Mouse (Mus musculus): ENCODE measurements around the gene Fam102a.
A peak's percentile ranks its signal among the peaks of the same experiment; 100 is the strongest.

The Fam102a gene

GRCm38 (mm10) chr2:32578146-32579046 lies 43.3 kb downstream of the Fam102a start:
- no peak for DNase-seq (ENCODE audit: low read depth, low spot score)

- DNase-seq (ENCODE audit: low read depth, low spot score), result peak; percentile 53
Measured at GRCm38 (mm10) chr2:32581450-32582095, 46.4 kb downstream of the Fam102a start.

GRCm38 (mm10) chr2:32582830-32583799 lies 48.0 kb downstream of the Fam102a start:
- peak; percentile 91 for DNase-seq (ENCODE audit: low read depth, low spot score)

- DNase-seq (ENCODE audit: low read depth, low spot score), result no peak
Measured at GRCm38 (mm10) chr2:32585149-32585714, 50.1 kb downstream of the Fam102a start.

- DNase-seq (ENCODE audit: low read depth, low spot score), result peak; percentile 96
Measured at GRCm38 (mm10) chr2:32586871-32587351, 51.8 kb downstream of the Fam102a start, which contains the start of gene St6galnac4. Gene St6galnac4, plus strand, starts transcription at chr2:32587095.

- DNase-seq (ENCODE audit: low read depth, low spot score), result no peak
Measured at GRCm38 (mm10) chr2:32587731-32588321, 52.7 kb downstream of the Fam102a start.

- DNase-seq (ENCODE audit: low read depth, low spot score), result no peak
Measured at GRCm38 (mm10) chr2:32589213-32589795, 54.2 kb downstream of the Fam102a start.

- DNase-seq (ENCODE audit: low read depth, low spot score), result no peak
Measured at GRCm38 (mm10) chr2:32590224-32590623, 55.1 kb downstream of the Fam102a start.

GRCm38 (mm10) chr2:32591249-32591648 lies 56.1 kb downstream of the Fam102a start:
- DNase-seq (ENCODE audit: low read depth, low spot score), result no peak

GRCm38 (mm10) chr2:32596725-32597124 lies 61.6 kb downstream of the Fam102a start:
- no peak for DNase-seq (ENCODE audit: low read depth, low spot score)

GRCm38 (mm10) chr2:32597248-32597647 lies 62.1 kb downstream of the Fam102a start:
- no peak for DNase-seq (ENCODE audit: low read depth, low spot score)

- no peak for DNase-seq (ENCODE audit: low read depth, low spot score)
Measured at GRCm38 (mm10) chr2:32597699-32598098, 62.6 kb downstream of the Fam102a start.

GRCm38 (mm10) chr2:32598506-32598905 lies 63.4 kb downstream of the Fam102a start:
- no peak for DNase-seq (ENCODE audit: low read depth, low spot score)

- DNase-seq (ENCODE audit: low read depth, low spot score), result no peak
Measured at GRCm38 (mm10) chr2:32599409-32599808, 64.3 kb downstream of the Fam102a start, which contains the start of gene St6galnac6. Gene St6galnac6, plus strand, starts transcription at chr2:32599709.

- DNase-seq (ENCODE audit: low read depth, low spot score), result peak; percentile 74
Measured at GRCm38 (mm10) chr2:32601417-32602065, 66.4 kb downstream of the Fam102a start.

- peak; percentile 90 for DNase-seq (ENCODE audit: low read depth, low spot score)
Measured at GRCm38 (mm10) chr2:32602600-32603054, 67.5 kb downstream of the Fam102a start.

GRCm38 (mm10) chr2:32604631-32605030 lies 69.5 kb downstream of the Fam102a start:
- no peak for DNase-seq (ENCODE audit: low read depth, low spot score)

GRCm38 (mm10) chr2:32606161-32607142 lies 71.3 kb downstream of the Fam102a start:
- DNase-seq (ENCODE audit: low read depth, low spot score), result peak; percentile 83
